Mouse (Mus musculus): ENCODE data around the gene Mapkapk2.

Mapkapk2 gene

GRCm38 (mm10) chr1:131110525-131111106, 13.0 kb upstream of the Mapkapk2 start:
- DNase-seq: no peak

- DNase-seq: peak; percentile 51
Observed at GRCm38 (mm10) chr1:131107575-131108308, 10.1 kb upstream of the Mapkapk2 start.

- DNase-seq: no peak
Observed at GRCm38 (mm10) chr1:131103776-131104424, 6.3 kb upstream of the Mapkapk2 start.

DNA sequence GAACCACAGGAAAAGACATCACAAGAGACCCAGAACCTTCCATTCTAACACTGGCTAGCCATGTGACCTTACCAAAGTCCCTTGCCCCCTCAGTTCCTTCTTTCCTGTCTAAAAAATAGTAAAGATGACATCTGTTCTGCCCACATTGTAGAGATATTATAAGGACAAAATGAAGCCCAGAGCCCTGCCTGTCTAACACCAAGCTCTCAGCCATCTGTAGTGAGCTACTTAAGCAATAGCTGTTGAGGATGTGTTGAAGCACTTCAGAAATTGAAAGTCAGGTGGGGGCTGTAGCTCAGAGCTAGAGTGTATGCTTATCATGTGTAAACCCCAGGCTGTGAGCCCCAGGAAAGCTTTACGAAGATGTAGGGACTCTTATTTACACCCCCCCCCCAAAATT, 3.2 kb upstream of the Mapkapk2 start:
- DNase-seq: no peak

DNA sequence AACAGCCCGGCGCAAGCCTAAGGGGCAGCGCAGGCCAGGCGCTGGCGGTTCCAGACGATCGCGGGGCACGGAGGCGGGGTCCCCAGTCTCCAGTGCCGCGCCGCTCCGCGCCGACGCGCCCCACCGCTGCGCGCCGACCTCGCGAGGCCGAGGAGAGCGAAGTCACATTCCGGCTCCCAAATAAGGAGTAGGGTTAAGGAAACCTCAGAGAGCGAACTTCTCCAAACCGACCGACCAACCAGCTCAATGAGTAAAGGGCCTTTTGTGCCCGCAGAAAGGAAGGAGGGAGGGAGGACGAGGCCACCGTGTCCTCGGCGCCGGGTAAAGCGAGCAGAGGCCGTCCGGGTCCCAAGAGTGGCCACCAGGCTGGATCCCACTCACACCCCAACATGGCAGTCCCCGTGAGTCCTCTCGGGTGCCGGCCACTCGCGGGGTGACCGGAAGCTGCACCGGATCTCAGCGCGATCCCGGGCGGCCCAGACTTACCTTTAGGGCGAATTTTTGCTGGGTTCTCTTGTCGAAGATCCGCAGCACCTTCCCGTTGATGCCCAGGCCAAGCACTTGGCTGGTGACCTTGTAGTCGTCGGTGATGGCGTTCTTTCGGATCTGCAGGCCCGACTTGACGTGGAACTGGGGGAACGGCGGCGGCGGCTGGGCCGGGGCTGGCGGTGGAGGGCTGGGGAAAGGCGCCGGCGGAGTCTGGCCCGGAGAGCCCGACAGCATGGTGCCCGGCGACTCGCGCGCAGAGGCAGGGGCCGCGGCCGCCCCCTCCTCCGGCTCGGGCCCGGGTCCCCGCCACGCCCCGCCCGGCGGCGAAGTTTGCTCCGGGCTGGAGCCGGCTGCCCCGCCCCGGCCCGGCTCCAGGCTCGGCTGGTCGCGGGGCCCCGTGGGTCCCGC, 575 bp downstream of the Mapkapk2 start:
- DNase-seq: peak; percentile 56

- no peak for DNase-seq
Observed at GRCm38 (mm10) chr1:131096132-131096695, 1.4 kb downstream of the Mapkapk2 start.

GRCm38 (mm10) chr1:131095574-131095973, 2.1 kb downstream of the Mapkapk2 start:
- DNase-seq: no peak

- no peak for DNase-seq
Observed at GRCm38 (mm10) chr1:131093889-131094288, 3.7 kb downstream of the Mapkapk2 start.

GRCm38 (mm10) chr1:131092846-131093245, 4.8 kb downstream of the Mapkapk2 start:
- no peak for DNase-seq

- no peak for DNase-seq
Observed at GRCm38 (mm10) chr1:131092173-131092572, 5.5 kb downstream of the Mapkapk2 start.

DNA sequence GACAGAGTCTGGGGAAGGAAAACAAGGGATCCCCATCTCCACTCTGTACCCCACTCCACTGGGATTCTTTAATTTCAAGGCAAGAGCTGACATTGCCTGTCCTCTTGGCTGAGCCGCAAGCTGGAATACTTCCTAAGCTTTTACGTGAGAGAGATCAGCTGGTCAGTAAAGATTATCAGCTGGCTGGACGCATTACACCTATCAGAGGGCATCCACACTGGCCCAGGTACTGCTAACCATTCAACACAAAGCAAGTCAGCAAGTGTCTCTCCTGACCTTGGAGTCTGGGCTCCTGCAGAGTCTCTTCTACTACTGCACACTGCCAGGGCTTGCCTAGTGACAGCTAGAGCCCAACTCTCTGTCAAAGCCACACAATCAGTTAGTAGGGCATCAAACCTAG, 6.1 kb downstream of the Mapkapk2 start:
- no peak for DNase-seq

DNA sequence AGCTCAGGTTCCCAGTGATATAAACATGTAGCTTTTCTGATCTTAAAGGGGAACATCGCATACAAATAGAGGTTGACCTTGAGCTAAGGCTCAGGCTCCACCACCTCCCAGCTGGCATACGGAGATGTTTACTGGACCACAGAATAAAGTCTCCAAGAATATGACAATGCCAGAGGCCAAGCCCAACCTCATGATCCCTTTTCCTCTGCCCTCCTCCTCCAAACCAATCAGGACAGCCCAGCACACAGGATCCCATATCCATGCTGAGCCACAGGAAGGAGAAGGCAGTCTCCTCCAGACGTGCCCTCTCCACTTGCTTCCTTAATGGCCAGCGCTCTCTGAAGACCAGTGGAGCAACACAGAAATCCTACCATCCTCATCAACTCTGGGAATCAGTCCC, 6.7 kb downstream of the Mapkapk2 start:
- no peak for DNase-seq

GRCm38 (mm10) chr1:131090261-131090660, 7.4 kb downstream of the Mapkapk2 start:
- DNase-seq: no peak

DNA sequence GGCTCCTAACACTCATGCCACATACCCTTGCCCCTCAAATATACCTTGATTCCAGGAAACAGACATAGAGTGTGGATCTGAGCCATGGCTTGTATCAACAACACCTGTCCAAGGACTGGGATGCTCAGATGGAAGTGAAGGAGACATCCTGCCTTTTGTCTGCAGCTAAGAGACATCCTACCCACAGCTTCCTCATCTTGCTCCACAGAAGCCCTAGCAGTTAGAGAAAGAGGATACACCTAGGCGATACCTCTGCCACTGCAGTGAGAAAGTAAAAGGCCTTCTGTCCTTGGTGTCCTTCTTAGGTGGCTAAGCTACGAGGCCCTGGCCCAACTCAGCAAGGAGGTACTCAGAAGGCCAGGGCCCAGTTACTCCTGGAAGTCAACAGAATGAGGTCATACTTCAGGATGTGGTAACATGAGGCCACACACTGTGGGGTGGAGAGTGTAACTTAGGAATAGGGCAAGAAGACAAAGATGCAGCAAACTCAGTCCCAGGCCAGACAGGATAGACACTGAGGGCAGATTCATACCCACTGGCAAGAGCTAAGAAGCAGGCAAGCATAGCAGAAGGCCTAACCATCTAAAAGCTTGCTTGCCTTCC, 8.0 kb downstream of the Mapkapk2 start:
- no peak for DNase-seq

DNA sequence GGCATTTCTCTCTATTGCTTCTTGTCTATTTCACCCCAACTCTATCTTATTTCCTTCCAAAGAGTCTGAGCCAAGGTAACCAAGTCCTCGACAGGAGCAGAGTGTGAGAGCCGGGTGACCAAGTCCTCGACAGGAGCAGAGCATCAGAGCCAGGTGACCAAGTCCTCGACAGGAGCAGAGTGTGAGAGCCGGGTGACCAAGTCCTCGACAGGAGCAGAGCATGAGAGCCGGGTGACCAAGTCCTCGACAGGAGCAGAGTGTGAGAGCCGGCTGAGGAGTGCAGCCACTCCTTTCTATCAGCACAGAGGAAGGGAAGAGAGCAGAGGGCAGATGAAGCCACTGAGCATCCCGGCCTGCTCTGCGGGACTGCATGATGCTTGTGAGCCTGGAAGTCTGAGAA, 9.1 kb downstream of the Mapkapk2 start:
- no peak for DNase-seq

- DNase-seq: peak; percentile 41
Observed at GRCm38 (mm10) chr1:131086907-131087306, 10.7 kb downstream of the Mapkapk2 start.

- DNase-seq: no peak
Observed at GRCm38 (mm10) chr1:131085957-131086739, 11.5 kb downstream of the Mapkapk2 start.

- no peak for DNase-seq
Observed at GRCm38 (mm10) chr1:131085272-131085671, 12.4 kb downstream of the Mapkapk2 start.

DNA sequence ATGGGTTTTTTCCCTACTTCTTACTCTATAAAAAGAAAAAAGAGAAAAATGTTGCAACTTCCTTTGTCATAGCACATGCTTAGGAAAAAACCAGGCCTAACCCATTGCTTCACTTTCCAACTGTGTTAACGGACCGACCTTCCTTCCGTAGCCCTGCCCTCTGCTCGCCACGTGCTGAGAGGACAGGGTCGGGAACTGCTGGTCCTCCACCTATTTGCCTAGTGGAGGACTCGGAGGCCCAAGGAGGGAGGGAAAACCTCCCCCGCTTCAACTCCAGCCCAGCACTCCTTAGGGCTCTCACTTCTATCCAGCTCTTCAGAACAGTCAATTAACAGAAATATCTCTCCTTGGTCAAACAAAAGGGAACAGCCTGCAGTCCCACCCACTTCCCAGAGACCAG, 13.3 kb downstream of the Mapkapk2 start:
- DNase-seq: peak; percentile 56

DNA sequence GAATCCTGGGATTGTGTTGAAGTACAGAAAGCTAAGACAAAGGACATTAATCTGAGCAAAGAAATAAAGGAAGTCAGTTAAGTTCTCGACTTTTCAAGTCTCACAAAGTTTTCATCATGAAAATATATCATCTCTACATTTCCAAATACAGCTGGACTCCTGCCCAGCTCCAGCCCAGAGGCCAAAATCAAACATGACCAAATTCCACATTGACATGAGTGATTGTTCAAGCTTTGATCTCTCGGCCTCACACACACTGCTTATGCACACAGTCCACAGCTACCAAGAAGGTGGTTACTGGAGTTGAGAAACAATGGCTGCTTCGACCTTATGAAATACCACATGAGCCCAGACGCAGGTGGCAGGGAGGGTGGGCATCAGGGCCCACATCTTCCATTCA, 14.0 kb downstream of the Mapkapk2 start:
- DNase-seq: no peak

GRCm38 (mm10) chr1:131083122-131083521, 14.5 kb downstream of the Mapkapk2 start:
- DNase-seq: no peak

- no peak for DNase-seq
Observed at GRCm38 (mm10) chr1:131080686-131081085, 16.9 kb downstream of the Mapkapk2 start.
